Mouse (Mus musculus): ENCODE data around the gene 2810006K23Rik. TPM values are rescaled to one million over a fixed set of nuclear protein-coding genes. Genes with fewer than 3 reads are reported as not detected.
"Not testable (repeated sequence)": the region's sequence is repeated elsewhere in the genome, so short reads cannot be mapped to it uniquely, and the experiment has no call there.

The 2810006K23Rik gene
- 19.5 and 20.8 TPM in 2 replicates for polyA plus RNA-seq (2015; fragmentation: Nextera tagmentation; extraction: Ambion mirVana)

- Histone ChIP-seq H3K4me1 (peaks cover 22% of the 10 kb centered on the region), H3K9ac (peak within 1 kb of the TSS; percentile 86), H3K36me3 (ENCODE audit: poor library complexity, severe bottlenecking) (peaks cover 18% of the 10 kb centered on the region), H3K4me3 (peak within 1 kb of the TSS; percentile 61), H3K4me2 (peak within 1 kb of the TSS; percentile 90), H3K9me3 (replicated peaks) (no peaks in the 10 kb centered on the region), H3K27me3 (no peaks in the 10 kb centered on the region), H3K27ac (peak within 1 kb of the TSS; percentile 97)
- peak; percentile 98 for ATAC-seq
- WGBS: under 1% methylated on average over 72 of the region's 72 CpGs
Measured at GRCm38 (mm10) chr5:124327510-124328364, at the start of gene 2810006K23Rik, which contains the start of gene Mphosph9. 2810006K23Rik (plus strand) TSS chr5:124328089. Mphosph9 (minus strand) TSS chr5:124327972.

- Histone ChIP-seq H3K36me3 (ENCODE audit: poor library complexity, severe bottlenecking) (peaks cover 90% of the 10 kb centered on the region), H3K4me1 (no peaks in the 10 kb centered on the region), H3K4me3 (no peak overlapping the region), H3K27me3 (no peaks in the 10 kb centered on the region), H3K9me3 (replicated peaks) (peaks cover 3% of the 10 kb centered on the region), H3K27ac (no peak overlapping the region), H3K4me2 (no peak overlapping the region), H3K9ac (no peak overlapping the region)
- no peak for ATAC-seq
- WGBS: 93% methylated on average over 2 of the region's 2 CpGs
Measured at GRCm38 (mm10) chr5:124282854-124283253, 45.0 kb upstream of the 2810006K23Rik start.

DNA sequence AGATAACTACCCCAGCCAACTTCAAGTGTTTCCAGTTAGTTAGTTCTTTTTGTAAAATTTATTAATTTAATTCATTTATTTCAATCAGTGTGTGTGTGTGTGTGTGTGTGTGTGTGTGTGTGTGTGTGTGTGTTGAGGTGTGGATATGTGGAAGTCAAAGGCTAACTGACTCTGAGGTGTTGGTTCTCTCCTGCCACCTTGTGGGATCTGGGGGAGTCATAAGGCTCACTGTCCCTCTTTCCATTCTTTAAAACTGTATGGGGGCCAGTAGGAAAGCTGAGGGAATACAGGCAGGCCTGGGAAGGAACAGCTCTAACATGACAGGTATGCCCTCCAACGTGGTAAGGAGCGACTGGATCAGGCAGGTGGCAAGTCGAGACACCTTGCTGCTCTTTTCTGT, 43.6 kb upstream of the 2810006K23Rik start:
- no peak overlapping the region for H3K27ac ChIP-seq
- no peak overlapping the region for H3K4me2 ChIP-seq
- 76% methylated on average over 3 of the region's 3 CpGs for WGBS
- no peak overlapping the region for H3K9ac ChIP-seq
- no peak overlapping the region for H3K4me3 ChIP-seq
- H3K27me3 ChIP-seq: no peaks in the 10 kb centered on the region
- H3K36me3 ChIP-seq (ENCODE audit: poor library complexity, severe bottlenecking): peaks cover 89% of the 10 kb centered on the region
- no peak for ATAC-seq
- H3K4me1 ChIP-seq: no peaks in the 10 kb centered on the region
- H3K9me3 ChIP-seq (replicated peaks): peaks cover 4% of the 10 kb centered on the region

- no peak for ATAC-seq
Measured at GRCm38 (mm10) chr5:124287616-124288247, 40.2 kb upstream of the 2810006K23Rik start.

DNA sequence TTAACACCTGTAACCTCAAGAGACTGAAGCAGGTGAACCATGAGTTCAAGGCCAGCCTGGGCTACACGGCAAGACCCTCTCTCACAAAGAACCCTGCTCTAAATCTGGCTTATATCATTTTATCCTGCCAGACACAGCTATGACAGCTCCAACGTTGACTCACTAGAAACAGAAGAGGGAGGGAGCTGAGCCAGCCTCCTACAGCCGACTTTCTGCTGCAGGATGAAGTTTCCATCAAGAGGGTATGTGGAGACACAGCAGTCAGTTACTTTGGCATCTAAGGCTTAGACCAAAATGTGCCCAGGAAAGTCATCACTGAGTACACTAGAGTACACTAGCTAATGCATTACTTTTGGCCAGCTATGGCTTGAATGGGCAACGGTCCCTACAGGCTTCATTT, 37.7 kb upstream of the 2810006K23Rik start:
- no peak for ATAC-seq
- Histone ChIP-seq H3K4me3 (no peak overlapping the region), H3K27ac (no peak overlapping the region), H3K27me3 (no peaks in the 10 kb centered on the region), H3K4me2 (no peak overlapping the region), H3K9me3 (replicated peaks) (peaks cover 4% of the 10 kb centered on the region), H3K9ac (no peak overlapping the region), H3K4me1 (no peaks in the 10 kb centered on the region), H3K36me3 (ENCODE audit: poor library complexity, severe bottlenecking) (peaks cover 94% of the 10 kb centered on the region)
- 93% methylated on average over 4 of the region's 4 CpGs for WGBS

More at GRCm38 (mm10) chr5:124287616-124288247, 40.2 kb upstream of the 2810006K23Rik start:
- H3K9me3 ChIP-seq (replicated peaks): peaks cover 4% of the 10 kb centered on the region
- H3K4me1 ChIP-seq: no peaks in the 10 kb centered on the region
- peaks cover 91% of the 10 kb centered on the region for H3K36me3 ChIP-seq (ENCODE audit: poor library complexity, severe bottlenecking)
- 96% methylated on average over 6 of the region's 6 CpGs for whole genome bisulfite sequencing
- no peak overlapping the region for H3K4me2 ChIP-seq
- no peak overlapping the region for H3K27ac ChIP-seq
- no peaks in the 10 kb centered on the region for H3K27me3 ChIP-seq
- no peak overlapping the region for H3K4me3 ChIP-seq
- no peak overlapping the region for H3K9ac ChIP-seq

DNA sequence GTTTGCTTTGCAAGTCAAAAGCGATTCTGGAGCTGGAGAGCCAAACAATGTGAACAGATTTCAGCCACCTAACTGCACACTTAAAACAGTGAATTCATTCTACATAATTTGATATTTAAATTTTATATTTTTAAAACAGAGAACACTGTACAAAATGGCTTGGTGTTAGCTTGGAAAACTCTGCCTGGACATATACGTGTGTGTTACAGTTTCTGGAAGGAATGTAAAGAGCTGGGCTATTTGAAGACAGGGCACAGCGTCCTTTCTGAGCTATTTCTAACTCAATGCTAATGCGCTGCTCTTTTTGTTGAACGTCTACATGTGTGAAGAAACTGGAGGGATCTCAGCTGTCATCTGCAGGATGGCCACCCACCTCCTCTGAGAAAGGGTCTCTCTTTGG, 33.9 kb upstream of the 2810006K23Rik start:
- Histone ChIP-seq H3K36me3 (ENCODE audit: poor library complexity, severe bottlenecking) (peaks cover 95% of the 10 kb centered on the region), H3K9me3 (replicated peaks) (no peaks in the 10 kb centered on the region), H3K4me1 (no peaks in the 10 kb centered on the region), H3K27ac (no peak overlapping the region), H3K9ac (no peak overlapping the region), H3K27me3 (no peaks in the 10 kb centered on the region), H3K4me2 (no peak overlapping the region), H3K4me3 (no peak overlapping the region)
- WGBS: 96% methylated on average over 5 of the region's 5 CpGs
- no peak for ATAC-seq

DNA sequence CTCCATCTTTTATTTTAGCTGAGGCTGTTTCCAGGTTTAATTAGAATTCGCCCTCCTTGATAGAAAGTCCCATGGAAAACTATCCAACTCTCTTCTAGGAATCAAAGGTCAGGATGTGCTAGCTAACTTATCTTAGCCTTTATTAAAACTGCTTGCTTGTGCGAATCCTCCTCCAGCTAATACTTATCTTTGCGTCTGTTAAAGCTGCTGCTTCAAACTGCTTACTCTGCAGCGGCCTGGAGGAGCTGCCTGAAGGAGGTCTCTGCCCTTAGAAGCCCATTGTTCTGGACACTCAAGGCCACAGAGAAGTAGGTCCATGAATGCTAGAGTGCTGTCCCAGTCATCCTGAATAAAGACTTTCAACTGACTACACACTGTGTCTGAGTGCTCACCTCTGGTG, 31.4 kb upstream of the 2810006K23Rik start:
- Histone ChIP-seq H3K4me3 (no peak overlapping the region), H3K27ac (no peak overlapping the region), H3K9ac (no peak overlapping the region), H3K4me2 (no peak overlapping the region), H3K36me3 (ENCODE audit: poor library complexity, severe bottlenecking) (peaks cover 81% of the 10 kb centered on the region), H3K27me3 (no peaks in the 10 kb centered on the region), H3K4me1 (no peaks in the 10 kb centered on the region), H3K9me3 (replicated peaks) (no peaks in the 10 kb centered on the region)
- no peak for ATAC-seq
- 92% methylated on average over 4 of the region's 4 CpGs for WGBS

DNA sequence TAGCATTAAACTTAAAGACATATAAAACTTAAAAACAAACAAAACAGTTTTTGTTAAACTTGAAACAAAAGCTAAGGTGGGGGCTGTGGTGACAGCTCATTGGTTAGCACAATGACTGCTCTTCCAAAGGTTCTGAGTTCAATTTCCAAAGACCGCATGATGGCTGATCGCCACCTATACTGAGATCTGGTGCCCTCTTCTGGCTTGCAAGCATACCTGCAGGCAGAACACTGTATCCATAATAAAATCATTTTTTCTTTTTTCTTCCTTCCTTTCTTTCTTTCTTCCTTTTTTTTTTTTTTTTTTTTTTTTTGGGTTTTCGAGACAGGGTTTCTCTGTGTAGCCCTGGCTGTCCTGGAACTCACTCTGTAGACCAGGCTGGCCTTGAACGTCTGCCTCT, 28.6 kb upstream of the 2810006K23Rik start:
- not testable (repeated sequence) for H3K27ac ChIP-seq; H3K4me2 ChIP-seq; H3K9me3 ChIP-seq (replicated peaks); H3K9ac ChIP-seq; H3K4me1 ChIP-seq; H3K4me3 ChIP-seq; ATAC-seq; H3K27me3 ChIP-seq
- 51% methylated on average over 4 of the region's 4 CpGs for WGBS
- peaks cover 72% of the 10 kb centered on the region for H3K36me3 ChIP-seq (ENCODE audit: poor library complexity, severe bottlenecking)

- Histone ChIP-seq H3K4me1 (no peaks in the 10 kb centered on the region), H3K4me2 (no peak overlapping the region), H3K4me3 (no peak overlapping the region), H3K27me3 (no peaks in the 10 kb centered on the region), H3K9me3 (replicated peaks) (no peaks in the 10 kb centered on the region), H3K27ac (no peak overlapping the region), H3K36me3 (ENCODE audit: poor library complexity, severe bottlenecking) (peaks cover 69% of the 10 kb centered on the region), H3K9ac (no peak overlapping the region)
- ATAC-seq: no peak
- WGBS: 85% methylated on average over 4 of the region's 4 CpGs
Measured at GRCm38 (mm10) chr5:124300132-124300531, 27.8 kb upstream of the 2810006K23Rik start.

- ATAC-seq; H3K4me2 ChIP-seq; H3K27ac ChIP-seq; H3K27me3 ChIP-seq; H3K4me1 ChIP-seq; H3K4me3 ChIP-seq; H3K9ac ChIP-seq; H3K9me3 ChIP-seq (replicated peaks): not testable (repeated sequence)
- peaks cover 69% of the 10 kb centered on the region for H3K36me3 ChIP-seq (ENCODE audit: poor library complexity, severe bottlenecking)
- WGBS: 92% methylated on average over 6 of the region's 6 CpGs
Measured at GRCm38 (mm10) chr5:124302853-124303252, 25.0 kb upstream of the 2810006K23Rik start.

- Histone ChIP-seq H3K4me2 (no peak overlapping the region), H3K36me3 (ENCODE audit: poor library complexity, severe bottlenecking) (peaks cover 85% of the 10 kb centered on the region), H3K4me3 (no peak overlapping the region), H3K9me3 (replicated peaks) (peaks cover 4% of the 10 kb centered on the region), H3K27me3 (no peaks in the 10 kb centered on the region), H3K4me1 (peaks cover 3% of the 10 kb centered on the region), H3K9ac (no peak overlapping the region), H3K27ac (no peak overlapping the region)
- WGBS: 54% methylated on average over 10 of the region's 10 CpGs
- no peak for ATAC-seq
Measured at GRCm38 (mm10) chr5:124309155-124309554, 18.7 kb upstream of the 2810006K23Rik start.

- H3K4me3 ChIP-seq: no peak overlapping the region
- no peak overlapping the region for H3K9ac ChIP-seq
- H3K4me2 ChIP-seq: no peak overlapping the region
- peaks cover 91% of the 10 kb centered on the region for H3K36me3 ChIP-seq (ENCODE audit: poor library complexity, severe bottlenecking)
- no peaks in the 10 kb centered on the region for H3K27me3 ChIP-seq
- peaks cover 4% of the 10 kb centered on the region for H3K9me3 ChIP-seq (replicated peaks)
- H3K4me1 ChIP-seq: peaks cover 3% of the 10 kb centered on the region
- no peak overlapping the region for H3K27ac ChIP-seq
- no peak for ATAC-seq
- 96% methylated on average over 11 of the region's 11 CpGs for WGBS
Measured at GRCm38 (mm10) chr5:124310091-124310490, 17.8 kb upstream of the 2810006K23Rik start.

Data from forebrain, embryonic 13.5 days (tissue).